Mouse (Mus musculus) frontal cortex, postnatal 10 days (tissue): ENCODE measurements at regions not wholly inside any gene's neighbourhood (a gene's known extent, or its start where the extent isn't known, plus 50 kb on each side); places are given as distances from the start of the nearest gene placed in this dataset.
A peak's percentile ranks its signal among the peaks of the same experiment; 100 is the strongest.
"Not testable (repeated sequence)": the region's sequence is repeated elsewhere in the genome, so short reads cannot be mapped to it uniquely, and the experiment has no call there.

Experiments used
- DNase-seq, 2 experiments: peaks; one replicate each; pipeline ENCODE4 v3.0.0; 2022; ENCODE audit warnings: low spot score in 2 of 2, mixed read lengths in 1 of 2

DNA sequence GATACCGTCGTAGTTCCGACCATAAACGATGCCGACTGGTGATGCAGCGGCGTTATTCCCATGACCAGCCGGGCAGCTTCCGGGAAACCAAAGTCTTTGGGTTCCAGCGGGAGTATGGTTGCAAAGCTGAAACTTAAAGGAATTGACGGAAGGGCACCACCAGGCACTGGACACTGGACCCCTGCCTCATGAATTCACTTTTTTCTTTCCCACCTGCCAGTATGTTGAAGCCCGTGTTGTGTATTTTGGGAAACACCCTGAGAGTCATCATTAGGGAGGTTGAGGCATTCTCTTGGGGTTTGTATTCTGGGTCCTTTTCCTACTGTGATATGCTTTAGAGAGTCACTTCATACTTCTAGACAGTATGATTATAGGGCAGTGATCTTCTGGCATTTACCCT, 197.9 kb downstream of the Samd9l start:
- DNase-seq: not testable (repeated sequence)

DNA sequence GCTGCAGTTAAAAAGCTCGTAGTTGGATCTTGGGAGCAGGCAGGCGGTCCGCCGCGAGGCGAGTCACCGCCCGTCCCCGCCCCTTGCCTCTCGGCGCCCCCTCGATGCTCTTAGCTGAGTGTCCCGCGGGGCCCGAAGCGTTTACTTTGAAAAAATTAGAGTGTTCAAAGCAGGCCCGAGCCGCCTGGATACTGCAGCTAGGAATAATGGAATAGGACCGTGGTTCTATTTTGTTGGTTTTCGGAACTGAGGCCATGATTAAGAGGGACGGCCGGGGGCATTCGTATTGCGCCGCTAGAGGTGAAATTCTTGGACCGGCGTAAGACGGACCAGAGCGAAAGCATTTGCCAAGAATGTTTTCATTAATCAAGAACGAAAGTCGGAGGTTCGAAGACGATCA, 198.3 kb downstream of the Samd9l start:
- peak in 1 of 2 experiments; percentile 27 for DNase-seq

DNA sequence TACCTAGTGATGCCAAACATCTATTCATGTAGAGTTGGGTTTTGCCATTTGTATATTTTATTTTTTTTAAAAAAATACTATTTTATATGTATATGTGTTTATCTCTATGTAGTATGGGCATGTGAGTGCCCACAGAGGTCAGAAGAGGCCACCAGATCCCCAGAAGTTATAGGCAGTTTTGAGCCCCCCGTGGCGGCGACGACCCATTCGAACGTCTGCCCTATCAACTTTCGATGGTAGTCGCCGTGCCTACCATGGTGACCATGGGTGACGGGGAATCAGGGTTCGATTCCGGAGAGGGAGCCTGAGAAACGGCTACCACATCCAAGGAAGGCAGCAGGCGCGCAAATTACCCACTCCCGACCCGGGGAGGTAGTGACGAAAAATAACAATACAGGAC, 198.8 kb downstream of the Samd9l start:
- peak; percentile 5 to 53 for DNase-seq

- DNase-seq: not testable (repeated sequence)
These were observed 206.9 kb downstream of the Samd9l start for GRCm38 (mm10) chr6:3192424-3192820.

GRCm38 (mm10) chr6:3191695-3192423, 207.5 kb downstream of the Samd9l start:
- DNase-seq: not testable (repeated sequence)

GRCm38 (mm10) chr6:3183819-3184199, 215.6 kb downstream of the Samd9l start:
- peak in 1 of 2 experiments; percentile 15 for DNase-seq

GRCm38 (mm10) chr6:3182889-3183818, 216.2 kb downstream of the Samd9l start:
- DNase-seq: peak; percentile 3 to 10

GRCm38 (mm10) chr6:3182424-3182841, 216.9 kb downstream of the Samd9l start:
- DNase-seq: not testable (repeated sequence)

DNA sequence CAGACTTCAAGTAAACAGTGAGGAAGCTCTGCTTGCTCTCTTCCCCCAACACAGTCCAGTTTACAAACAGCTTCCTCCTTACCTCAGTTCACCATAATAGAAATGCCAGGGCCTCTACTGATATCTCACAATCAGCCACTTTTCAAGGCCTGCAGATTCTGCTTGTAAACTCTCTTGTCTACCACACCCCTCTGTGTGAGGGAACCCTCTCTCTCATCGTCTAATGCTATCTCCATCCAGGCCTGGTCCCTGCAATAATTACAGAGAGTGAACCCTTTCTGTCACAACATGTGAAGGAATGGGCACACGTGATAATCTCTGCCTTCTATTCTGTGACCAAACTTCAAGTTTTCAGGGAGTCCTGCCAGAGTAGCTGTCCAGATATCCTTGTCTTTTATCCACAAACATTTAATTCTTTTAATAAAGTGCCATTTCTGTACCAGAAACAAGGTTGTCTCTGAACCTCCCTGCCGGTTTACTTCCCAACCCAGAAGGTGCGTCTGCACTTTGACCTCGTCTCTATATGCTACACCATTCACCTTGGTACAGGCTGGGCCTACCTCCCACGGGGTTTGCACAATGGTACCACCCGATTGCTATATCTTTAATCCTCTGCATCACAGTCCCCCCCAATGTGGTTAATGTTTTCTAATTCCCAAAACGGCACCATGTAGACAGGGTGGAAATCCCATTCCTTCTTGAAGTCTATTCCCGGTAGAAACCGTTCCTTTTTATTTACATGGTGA, 219.6 kb downstream of the Samd9l start:
- not testable (repeated sequence) for DNase-seq

DNA sequence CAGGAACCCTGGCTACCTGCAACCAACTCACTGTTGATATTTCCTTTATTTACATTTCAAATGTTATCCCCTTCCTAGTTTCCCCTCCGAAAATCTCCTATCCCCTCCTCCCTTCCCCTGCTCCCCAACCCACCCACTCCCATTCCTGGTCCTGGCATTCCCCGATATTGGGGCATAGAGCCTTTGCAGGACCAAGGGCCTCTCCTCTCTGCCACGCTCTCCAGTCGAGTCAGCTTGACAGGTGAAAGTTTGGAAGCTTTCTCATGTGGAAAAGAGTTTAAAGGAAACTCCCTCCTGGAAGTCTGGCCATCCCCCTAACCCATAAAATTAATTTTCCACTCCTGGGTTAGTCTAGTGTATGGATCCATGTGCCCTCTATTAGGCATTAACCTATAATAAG, 229.9 kb downstream of the Samd9l start:
- DNase-seq: not testable (repeated sequence)

DNA sequence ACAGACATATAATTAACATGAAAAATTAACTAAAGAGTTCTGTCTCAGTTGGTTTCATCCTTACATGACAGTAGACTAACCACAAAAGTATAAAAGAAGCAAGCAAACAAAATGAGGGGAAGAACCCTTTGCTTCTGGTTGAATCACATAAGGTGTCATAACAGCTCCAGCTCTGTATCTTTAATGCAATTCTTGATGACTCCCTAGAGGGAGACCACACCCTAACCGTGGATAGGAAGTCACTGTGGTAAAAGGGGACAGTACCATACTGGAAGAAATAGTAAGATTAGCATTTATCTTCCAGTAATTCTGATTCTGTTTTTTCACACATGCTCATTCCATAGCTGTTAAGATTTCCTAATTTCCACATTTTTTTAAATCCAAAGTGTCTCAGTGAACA, 233.2 kb downstream of the Samd9l start:
- DNase-seq: not testable (repeated sequence)

DNA sequence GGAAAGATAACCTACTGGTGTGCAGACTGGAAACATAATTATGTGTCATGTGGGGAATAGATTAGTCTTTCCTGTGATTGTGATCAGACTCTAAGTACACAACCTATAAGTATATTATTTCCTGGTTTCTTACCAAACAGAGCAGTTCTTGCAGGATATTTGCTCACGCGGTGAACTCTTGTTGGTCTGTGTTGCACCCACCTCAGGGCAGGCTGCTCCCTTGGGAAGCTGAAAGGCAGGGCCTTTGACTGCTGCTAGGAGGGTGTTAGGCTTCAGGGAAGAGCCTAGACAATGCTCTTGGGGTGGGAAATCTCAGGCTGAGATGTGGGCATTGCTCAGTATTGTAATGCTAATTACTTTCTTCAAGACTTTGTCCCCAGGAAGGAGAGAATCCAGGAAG, 247.5 kb downstream of the Samd9l start:
- not testable (repeated sequence) for DNase-seq

GRCm38 (mm10) chr6:3137823-3138222, 261.5 kb downstream of the Samd9l start:
- DNase-seq: not testable (repeated sequence)

DNA sequence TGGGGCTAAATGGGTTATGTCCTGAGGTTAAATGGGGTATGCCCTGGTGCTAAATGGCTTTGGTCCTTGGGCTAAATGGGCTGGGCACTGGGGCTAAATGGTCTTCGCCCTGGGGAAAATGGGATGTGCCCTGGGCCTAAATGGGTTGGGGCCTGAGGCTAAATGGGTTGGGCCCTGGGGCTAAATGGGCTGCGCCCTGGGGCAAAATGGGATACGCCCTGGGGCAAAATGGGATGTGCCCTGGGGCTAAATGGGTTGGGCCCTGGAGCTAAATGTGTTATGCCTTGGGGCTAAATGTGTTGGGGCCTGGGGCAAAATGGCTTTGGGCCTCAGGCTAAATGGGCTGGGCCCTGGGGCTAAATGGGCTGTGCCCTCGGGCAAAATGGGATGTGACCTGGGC, 265.6 kb downstream of the Samd9l start:
- DNase-seq: not testable (repeated sequence)

DNA sequence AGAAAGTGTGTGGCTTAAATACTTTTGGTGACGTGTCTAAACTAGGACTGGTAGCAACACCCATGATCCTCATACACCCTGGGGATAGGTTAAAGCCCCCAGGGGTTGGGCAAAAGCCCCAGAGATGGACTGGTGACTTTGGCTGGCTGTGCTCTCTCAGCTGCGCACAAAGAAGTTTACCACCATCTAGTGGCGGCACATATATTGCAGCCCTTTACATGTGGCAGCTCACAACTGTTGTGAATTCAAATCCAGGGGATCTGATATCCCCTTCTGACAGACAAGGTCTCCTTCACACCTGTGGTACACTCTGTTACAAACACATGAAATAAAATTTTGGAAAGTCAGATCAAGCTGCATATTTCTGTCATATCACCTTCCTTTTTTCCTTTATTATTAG, 283.1 kb downstream of the Samd9l start:
- not testable (repeated sequence) for DNase-seq
